Mouse (Mus musculus): ENCODE data around the gene Pycr1. TPM values are rescaled to one million over a fixed set of nuclear protein-coding genes. Genes with fewer than 3 reads are reported as not detected.
A peak's percentile ranks its signal among the peaks of the same experiment; 100 is the strongest.

The Pycr1 gene
- polyA plus RNA-seq, 3 experiments from 2014 or later: 0.86 to 1.7 TPM; not detected in 1

DNA sequence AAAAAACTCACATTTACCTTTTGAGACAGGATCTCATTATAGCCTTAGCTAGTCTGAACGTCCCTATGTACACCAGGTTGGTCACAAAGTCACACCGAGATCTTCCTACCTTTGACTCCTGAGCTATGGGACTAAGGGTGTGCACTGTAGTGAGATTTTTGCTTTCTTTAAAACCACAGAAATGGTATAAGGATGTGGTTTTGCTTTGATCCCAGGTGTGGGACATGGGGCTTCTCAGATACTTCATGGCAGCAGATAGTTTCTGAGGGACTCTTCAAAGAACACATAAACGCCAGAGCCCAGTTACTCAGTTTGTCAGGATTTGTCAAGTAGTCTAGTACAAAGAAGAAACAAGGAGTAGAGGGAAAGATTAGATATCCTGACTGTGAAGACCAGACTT is 42.9 kb downstream of the Pycr1 start:
- ATAC-seq: peak; percentile 49

DNA sequence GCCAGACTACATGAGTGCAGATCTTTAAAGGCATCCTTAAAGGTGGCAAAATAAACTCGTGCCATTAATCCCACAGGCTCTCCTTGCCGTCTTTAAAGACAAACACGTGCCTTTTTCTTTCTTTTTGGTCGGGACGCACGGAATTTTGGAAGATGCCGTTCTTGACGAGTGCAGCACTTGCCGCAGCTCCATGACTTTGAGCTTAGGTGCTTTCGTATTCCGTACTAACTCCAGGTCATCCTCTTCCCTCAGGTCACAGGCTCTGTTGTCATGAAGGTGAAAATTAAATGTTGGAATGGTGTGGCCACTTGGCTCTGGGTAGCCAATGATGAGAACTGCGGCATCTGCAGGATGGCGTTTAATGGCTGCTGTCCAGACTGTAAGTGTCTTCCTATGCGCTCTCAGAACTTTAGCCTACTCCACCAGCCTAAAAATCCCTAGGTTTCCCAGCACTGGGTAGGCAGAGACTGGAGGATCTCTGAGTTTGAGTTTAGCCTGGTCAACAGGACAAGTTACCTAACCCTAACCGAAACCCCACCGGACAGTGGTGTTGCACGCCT is 44.5 kb downstream of the Pycr1 start:
- ATAC-seq: no peak

DNA sequence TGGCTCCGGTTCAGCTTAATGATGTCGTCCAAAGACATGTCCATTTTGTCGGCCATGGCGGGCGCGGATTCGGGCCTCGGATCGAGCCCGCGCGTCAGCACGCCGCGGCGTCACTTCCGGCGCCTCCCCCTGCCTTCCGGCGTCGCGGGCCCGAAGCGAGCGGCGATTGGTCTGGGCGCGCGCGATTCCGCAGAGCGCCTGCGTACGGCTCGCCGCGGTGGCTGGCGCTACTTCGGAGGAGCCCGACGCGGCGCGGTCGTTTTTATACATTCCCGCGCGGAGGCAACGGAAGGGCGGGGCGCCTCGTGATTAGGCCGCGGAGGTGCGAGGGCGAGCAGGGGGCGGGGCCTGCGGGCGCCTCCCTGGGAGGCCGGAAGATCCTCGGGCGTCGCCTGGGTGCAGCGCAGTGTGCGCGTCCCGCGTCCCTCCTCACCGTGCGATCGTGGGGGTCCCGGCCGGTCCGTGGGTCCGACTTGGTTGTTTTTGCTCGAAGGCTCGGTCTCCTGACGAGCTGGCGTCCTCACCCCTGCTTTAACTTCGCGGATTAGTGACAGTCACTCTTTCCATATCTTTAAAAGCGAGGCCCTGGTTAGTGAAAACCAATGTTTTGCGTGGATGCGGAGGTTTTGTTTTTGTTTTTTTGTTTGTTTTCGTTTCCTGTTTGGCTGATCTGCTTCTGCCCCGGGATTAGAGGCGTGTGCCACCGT is 45.1 kb downstream of the Pycr1 start, which contains the start of the genes Alyref and Anapc11:
TSS of gene Alyref (minus strand) at position 83 of the 707 bp plus-strand sequence.
TSS of gene Anapc11 (plus strand) at position 139 of the 707 bp plus-strand sequence.
- ATAC-seq: peak; percentile 88

DNA sequence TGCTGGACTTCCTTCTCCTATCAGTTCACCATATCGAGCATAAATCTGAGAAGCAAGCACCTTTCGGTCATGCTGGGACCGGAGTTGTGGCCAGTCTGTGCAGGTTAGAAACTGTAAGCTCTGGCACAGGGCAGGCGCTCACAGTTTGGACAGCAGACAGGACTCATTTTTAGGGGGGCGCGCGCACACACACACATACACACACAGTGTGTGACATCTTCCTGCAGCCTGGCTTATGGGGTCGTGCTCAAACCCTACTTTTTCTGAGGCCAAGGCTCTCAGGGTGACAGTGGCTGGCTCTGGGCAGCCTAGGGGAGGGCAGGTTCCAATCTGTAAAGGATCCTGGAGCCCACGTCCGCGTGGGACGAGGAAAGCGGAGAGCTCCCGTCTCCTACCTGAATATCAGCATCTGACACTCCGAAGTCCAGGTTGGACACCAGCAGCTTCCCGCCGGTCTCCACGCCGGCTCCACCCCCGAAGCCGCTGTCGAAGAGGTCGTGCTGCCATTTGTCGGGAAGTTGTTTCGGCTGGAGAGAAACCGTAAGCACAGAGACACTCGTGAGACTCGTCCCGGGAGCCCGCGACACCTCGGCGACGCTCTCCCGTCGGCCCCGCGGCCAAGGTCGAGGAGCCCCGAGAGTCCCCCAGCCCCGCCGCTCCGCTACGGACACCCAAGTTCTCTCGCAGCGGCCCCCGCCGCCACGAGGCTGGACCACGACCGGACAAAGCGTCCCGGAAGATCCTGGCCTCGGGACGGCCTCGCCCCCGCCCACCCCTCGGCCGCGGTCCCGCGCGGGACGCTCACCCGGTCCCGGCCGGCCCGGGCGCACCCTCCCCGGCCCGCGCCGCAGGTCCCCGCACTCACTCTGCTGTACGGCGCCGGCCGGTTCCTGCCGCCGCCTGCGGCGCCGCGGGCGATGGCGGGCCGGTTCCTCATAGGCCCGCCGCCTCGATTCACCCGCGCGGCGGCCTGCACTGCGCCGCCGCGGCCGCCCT is 46.0 kb downstream of the Pycr1 start:
- peak; percentile 19 for ATAC-seq

DNA sequence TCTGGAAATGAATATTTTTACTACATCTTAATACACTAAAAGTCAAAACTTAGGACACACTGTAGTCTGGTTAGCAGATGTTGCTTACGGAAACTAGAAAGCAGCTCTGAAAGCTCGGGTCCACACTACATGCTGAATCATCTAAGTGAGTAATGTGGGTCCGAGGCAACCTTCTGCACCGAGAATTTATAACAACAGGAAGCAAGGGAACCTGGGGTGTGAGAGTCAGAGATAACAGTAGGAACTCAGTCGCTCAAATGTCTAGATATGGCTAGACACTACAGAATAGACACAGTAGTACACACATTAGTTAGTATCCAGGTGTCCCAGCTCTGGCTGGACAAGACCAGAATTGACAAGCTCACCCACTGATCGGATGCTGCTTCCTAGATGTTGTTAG is 55.0 kb downstream of the Pycr1 start:
- no peak for ATAC-seq

Other genes with a start within 250 kb of the Pycr1 start
- 10 to 100 TPM in 2 of 3 experiments, 1 to 10 TPM in 1; 8.6 to 12.4 (median 11.0) TPM for gene Nploc4, start 206.1 kb downstream of the Pycr1 start, polyA plus RNA-seq (2017; shearing (Covaris generic))
- gene Tspan10, start 201.1 kb downstream of the Pycr1 start, polyA plus RNA-seq (2017; shearing (Covaris generic)): under 1 TPM in 1 of 3 experiments, not detected in 2; 0.28 TPM
- under 1 TPM in 2 of 3 experiments, not detected in 1; 0.15 to 0.56 TPM for gene Pde6g, start 190.3 kb downstream of the Pycr1 start, polyA plus RNA-seq (2017; shearing (Covaris generic))
- 1 to 10 TPM; 4.8 to 6.8 (median 5.1) TPM for gene Oxld1, start 185.7 kb downstream of the Pycr1 start, polyA plus RNA-seq (2017; shearing (Covaris generic))
- gene Ccdc137, start 185.7 kb downstream of the Pycr1 start, polyA plus RNA-seq (2017; shearing (Covaris generic)): 10 to 100 TPM; 17.8 to 26.0 (median 17.9) TPM
- 10 to 100 TPM; 28.8 to 39.7 (median 33.1) TPM for gene Arl16, start 176.2 kb downstream of the Pycr1 start, polyA plus RNA-seq (2017; shearing (Covaris generic))
- 10 to 100 TPM; 54.6 to 78.9 (median 73.0) TPM for gene Mrpl12, start 159.2 kb downstream of the Pycr1 start, polyA plus RNA-seq (2017; shearing (Covaris generic))
- 10 to 100 TPM; 12.4 to 14.3 (median 12.7) TPM for gene Slc25a10, start 151.9 kb downstream of the Pycr1 start, polyA plus RNA-seq (2017; shearing (Covaris generic))
- not detected for gene Gcgr, start 113.1 kb downstream of the Pycr1 start, polyA plus RNA-seq (2017; shearing (Covaris generic))
- 100 to 1,000 TPM in 2 of 3 experiments, 10 to 100 TPM in 1; 93.4 to 136 (median 107) TPM for gene Mcrip1, start 94.0 kb downstream of the Pycr1 start, polyA plus RNA-seq (2017; shearing (Covaris generic))
- gene Ppp1r27, start 92.6 kb downstream of the Pycr1 start, polyA plus RNA-seq (2017; shearing (Covaris generic)): not detected
- gene P4hb, start 70.5 kb downstream of the Pycr1 start, polyA plus RNA-seq (2017; shearing (Covaris generic)): 100 to 1,000 TPM; 135 to 164 (median 149) TPM
- 100 to 1,000 TPM; 624 to 862 (median 685) TPM for gene Arhgdia, start 62.1 kb downstream of the Pycr1 start, polyA plus RNA-seq (2017; shearing (Covaris generic))
- gene Alyref, start 45.4 kb downstream of the Pycr1 start, polyA plus RNA-seq (2017; shearing (Covaris generic)): 10 to 100 TPM; 15.8 to 76.9 (median 47.7) TPM
- gene Anapc11, start 45.3 kb downstream of the Pycr1 start, polyA plus RNA-seq (2017; shearing (Covaris generic)): 100 to 1,000 TPM; 110 to 147 (median 129) TPM
- 1 to 10 TPM in 1 of 3 experiments, under 1 TPM in 1, not detected in 1; 0.67 to 1.4 TPM for gene Npb, start 35.3 kb downstream of the Pycr1 start, polyA plus RNA-seq (2017; shearing (Covaris generic))
- gene Pcyt2, start 25.8 kb downstream of the Pycr1 start, polyA plus RNA-seq (2017; shearing (Covaris generic)): 100 to 1,000 TPM in 2 of 3 experiments, 10 to 100 TPM in 1; 66.1 to 124 (median 113) TPM
- 10 to 100 TPM; 55.1 to 61.4 (median 60.4) TPM for gene Sirt7, start 18.5 kb downstream of the Pycr1 start, polyA plus RNA-seq (2017; shearing (Covaris generic))
- gene Mafg, start 10.2 kb downstream of the Pycr1 start, polyA plus RNA-seq (2017; shearing (Covaris generic)): 10 to 100 TPM; 15.3 to 15.8 (median 15.5) TPM
- not detected for gene Myadml2, start 4.4 kb upstream of the Pycr1 start, polyA plus RNA-seq (2017; shearing (Covaris generic))
- gene Notum, start 17.4 kb upstream of the Pycr1 start, polyA plus RNA-seq (2017; shearing (Covaris generic)): not detected
- 100 to 1,000 TPM in 1 of 3 experiments, 10 to 100 TPM in 2; 79.4 to 107 (median 86.2) TPM for gene Aspscr1, start 29.2 kb upstream of the Pycr1 start, polyA plus RNA-seq (2017; shearing (Covaris generic))
- 100 to 1,000 TPM; 154 to 181 (median 169) TPM for gene Cenpx, start 70.0 kb upstream of the Pycr1 start, polyA plus RNA-seq (2017; shearing (Covaris generic))
- 10 to 100 TPM; 19.4 to 39.4 (median 20.8) TPM for gene Lrrc45, start 70.2 kb upstream of the Pycr1 start, polyA plus RNA-seq (2017; shearing (Covaris generic))
- gene Rac3, start 77.7 kb upstream of the Pycr1 start, polyA plus RNA-seq (2017; shearing (Covaris generic)): not detected
- 10 to 100 TPM; 20.5 to 29.7 (median 26.5) TPM for gene Dcxr, start 83.5 kb upstream of the Pycr1 start, polyA plus RNA-seq (2017; shearing (Covaris generic))
- not detected for gene Cbr2, start 88.3 kb upstream of the Pycr1 start, polyA plus RNA-seq (2017; shearing (Covaris generic))
- 10 to 100 TPM; 24.1 to 64.8 (median 62.8) TPM for gene Hmga1b, start 119.0 kb upstream of the Pycr1 start, polyA plus RNA-seq (2017; shearing (Covaris generic))
- gene Rfng, start 140.4 kb upstream of the Pycr1 start, polyA plus RNA-seq (2017; shearing (Covaris generic)): 1 to 10 TPM; 3.5 to 4.4 (median 3.7) TPM
- gene Gps1, start 140.5 kb upstream of the Pycr1 start, polyA plus RNA-seq (2017; shearing (Covaris generic)): 100 to 1,000 TPM; 121 to 154 (median 127) TPM
- gene Dus1l, start 152.6 kb upstream of the Pycr1 start, polyA plus RNA-seq (2017; shearing (Covaris generic)): 10 to 100 TPM; 30.4 to 34.4 (median 34.3) TPM
- 10 to 100 TPM; 22.7 to 31.3 (median 29.4) TPM for gene Fasn, start 180.8 kb upstream of the Pycr1 start, polyA plus RNA-seq (2017; shearing (Covaris generic))